ENCODE assay signal across 11 mouse cellular contexts in the genomic region with DNA sequence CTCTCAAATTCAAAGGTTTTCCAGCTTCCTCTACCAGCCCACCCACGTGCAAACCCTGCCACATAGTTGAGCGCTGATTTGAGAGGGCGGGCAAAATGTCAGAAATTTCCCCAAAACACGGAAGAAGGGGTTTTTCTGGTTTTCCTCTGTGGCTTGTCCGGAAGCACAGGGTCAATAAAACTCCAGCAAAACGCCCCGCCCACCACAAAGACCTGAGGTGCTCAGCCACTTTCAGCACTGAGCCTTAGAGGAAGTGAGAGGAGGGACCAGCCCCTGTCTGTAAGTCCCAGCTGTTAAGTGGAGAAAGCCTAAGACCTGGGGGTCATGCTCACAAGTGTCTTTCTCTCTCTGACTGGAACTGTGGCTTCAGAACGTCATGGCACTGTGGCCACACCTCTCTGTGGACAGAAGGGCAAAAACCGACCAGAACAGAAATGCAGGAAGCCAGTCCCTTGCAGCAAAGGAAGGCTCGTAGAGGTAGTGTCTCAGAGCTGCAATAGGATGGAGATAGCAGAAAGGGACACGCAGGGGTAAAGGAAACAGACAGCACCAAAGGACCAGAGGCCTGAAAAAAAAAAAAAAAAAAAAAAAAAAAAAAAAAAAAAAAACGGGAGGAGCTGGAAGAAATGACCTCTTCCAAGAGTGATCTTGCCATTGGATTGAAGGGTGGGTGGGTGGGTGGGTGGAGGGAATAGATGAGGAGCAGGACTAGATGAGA. TPM values are rescaled to one million over a fixed set of nuclear protein-coding genes. Genes with fewer than 3 reads are reported as not detected.
DNase-seq lines count a peak whose midpoint lies in the region; ATAC-seq lines count a peak whose summit lies in the region.
"Had no signal": no experiment of that assay in that cellular context is flagged by ENCODE, and none has a peak within 500 bp of the region (broad histone marks: within the 10 kb centered on the region; RNA-seq: fewer than 3 reads in every experiment).

No protein-coding gene starts in this region.

- H3K4me2 ChIP-seq in stomach, embryonic 14.5 days (replicated peaks; ENCODE audit: low read depth, low read length) = no peak overlapping the region
- no peak overlapping the region for H3K4me2 ChIP-seq in forebrain, embryonic 15.5 days (replicated peaks)
- H3K4me2 ChIP-seq: stomach, embryonic 15.5 days had no signal

- H3K4me3 ChIP-seq in stomach, embryonic 14.5 days (ENCODE audit: low read depth, low read length) = no peak overlapping the region
- no peak overlapping the region for H3K4me3 ChIP-seq in forebrain, embryonic 15.5 days
- H3K4me3 ChIP-seq: gastrocnemius, adult 2 months; stomach, embryonic 15.5 days had no signal

- no peak overlapping the region for H3K27ac ChIP-seq in stomach, embryonic 14.5 days (ENCODE audit: low read length)
- H3K27ac ChIP-seq in forebrain, embryonic 15.5 days (replicated peaks) = no peak overlapping the region
- H3K27ac ChIP-seq: gastrocnemius, adult 2 months; hindbrain, postnatal 0 days; stomach, embryonic 15.5 days had no signal

- H3K9ac ChIP-seq in stomach, embryonic 14.5 days (replicated peaks; ENCODE audit: low read depth, low read length) = no peak overlapping the region
- no peak overlapping the region for H3K9ac ChIP-seq in forebrain, embryonic 15.5 days (replicated peaks)
- H3K9ac ChIP-seq: stomach, embryonic 15.5 days had no signal

- ATAC-seq in stomach, embryonic 14.5 days (ENCODE audit: insufficient number of reproducible peaks, insufficient read depth, low FRiP score, low read depth) = peak; percentile 39; the same call in 1 of the 2 replicates
- no peak for ATAC-seq in forebrain, embryonic 15.5 days (replicated peaks)
- ATAC-seq: hindbrain, postnatal 0 days had no signal

- no peaks in the 10 kb centered on the region for H3K36me3 ChIP-seq in stomach, embryonic 14.5 days (ENCODE audit: control insufficient read depth, insufficient read depth, low read length)
- H3K36me3 ChIP-seq in forebrain, embryonic 15.5 days = no peaks in the 10 kb centered on the region
- H3K36me3 ChIP-seq: stomach, embryonic 15.5 days had no signal

- H3K9me3 ChIP-seq in stomach, embryonic 14.5 days (ENCODE audit: control insufficient read depth, low read depth, low read length) = no peaks in the 10 kb centered on the region
- H3K9me3 ChIP-seq in forebrain, embryonic 15.5 days = no peaks in the 10 kb centered on the region
- H3K9me3 ChIP-seq: stomach, embryonic 15.5 days had no signal

- no peaks in the 10 kb centered on the region for H3K4me1 ChIP-seq in stomach, embryonic 14.5 days (ENCODE audit: control insufficient read depth, insufficient read depth, low read length)
- H3K4me1 ChIP-seq in forebrain, embryonic 15.5 days = no peaks in the 10 kb centered on the region
- H3K4me1 ChIP-seq: stomach, embryonic 15.5 days had no signal

- peak; percentile 4 to 15 for DNase-seq in CD8-positive naive resting alpha-beta T cell, adult 2 months (ENCODE audit: low read depth in 2 of 2, low spot score in 2 of 2)
- peak; percentile 59 for DNase-seq in c-Kit-positive CD71-negative TER-119-negative erythroid progenitor cells, embryonic 14.5 days (ENCODE audit: low read depth)
- DNase-seq in lung, postnatal 36 days = peak; percentile 57
- no peak for DNase-seq in layer of hippocampus, adult 11-12 months (ENCODE audit: low spot score)
- no peak for DNase-seq in c-Kit-positive CD71-positive TER-119-positive erythroid progenitor cells, embryonic 14.5 days (ENCODE audit: low spot score)
- DNase-seq: gastrocnemius, adult 2 months; left cerebral cortex, postnatal 4 days had no signal

- WGBS in stomach, embryonic 14.5 days = 39% methylated on average over 11 of the region's 12 CpGs
- 70% methylated on average over 11 of the region's 12 CpGs for WGBS in forebrain, embryonic 15.5 days

- H3K27me3 ChIP-seq in stomach, embryonic 14.5 days (ENCODE audit: control insufficient read depth, insufficient read depth, low read length) = no peaks in the 10 kb centered on the region
- H3K27me3 ChIP-seq in forebrain, embryonic 15.5 days = no peaks in the 10 kb centered on the region
- H3K27me3 ChIP-seq: stomach, embryonic 15.5 days had no signal

RNA-seq across cellular contexts. Expression of a gene that starts 14.6 kb away (rescaled TPM):
- polyA plus RNA-seq in stomach, embryonic 14.5 days (2014; fragmentation: Nextera tagmentation; extraction: Ambion mirVana) = 0.13 and 0.20 TPM in 2 replicates
- 0.09 and 0.38 TPM in 2 replicates for polyA plus RNA-seq in forebrain, embryonic 15.5 days (2015; fragmentation: Nextera tagmentation; extraction: Ambion mirVana)

RNA-seq across cellular contexts. Expression of a gene that starts 53.7 kb away (rescaled TPM):
- 3.2 and 3.6 TPM in 2 replicates for polyA plus RNA-seq in stomach, embryonic 14.5 days (2014; fragmentation: Nextera tagmentation; extraction: Ambion mirVana)
- 1.8 and 2.5 TPM in 2 replicates for polyA plus RNA-seq in forebrain, embryonic 15.5 days (2015; fragmentation: Nextera tagmentation; extraction: Ambion mirVana)

Comparison
In these comparisons a context has a peak if more than half of its experiments do, and no peak if none do; other contexts are left out.
1. DNase-seq: peak in CD8-positive naive resting alpha-beta T cell, adult 2 months (2 of 2), c-Kit-positive CD71-negative TER-119-negative erythroid progenitor cells, embryonic 14.5 days (single experiment) and lung, postnatal 36 days (single experiment); none in layer of hippocampus, adult 11-12 months (single experiment) and c-Kit-positive CD71-positive TER-119-positive erythroid progenitor cells, embryonic 14.5 days (single experiment).